Comparison of ENCODE assay signal across 17 mouse cellular contexts in genomic region chr4:126802174-126802573, GRCm38 (mm10).
"Had no signal": no experiment of that assay in that cellular context is flagged by ENCODE, and none has a peak within 500 bp of the region (broad histone marks: within the 10 kb centered on the region; RNA-seq: fewer than 3 reads in every experiment).

No protein-coding gene starts in this region.

- H3K9ac ChIP-seq: neural tube, embryonic 13.5 days; neural tube, embryonic 15.5 days; stomach, embryonic 15.5 days had no signal

- H3K4me3 ChIP-seq: neural tube, embryonic 12.5 days; neural tube, embryonic 13.5 days; neural tube, embryonic 15.5 days; stomach, embryonic 15.5 days had no signal

- DNase-seq: retina, postnatal 1 day; right cerebral cortex, adult 18-20 months; right cerebral cortex, postnatal 14 days; right cerebral cortex, postnatal 25 days; right cerebral cortex, postnatal 4 days; spleen, adult 18-20 months; thymus, adult 18-20 months; thymus, adult 2 months; thymus, postnatal 14 days; thymus, postnatal 25 days; thymus, postnatal 36 days; thymus, postnatal 4 days had no signal

- H3K36me3 ChIP-seq: neural tube, embryonic 15.5 days; stomach, embryonic 15.5 days had no signal

- H3K9me3 ChIP-seq: neural tube, embryonic 12.5 days; neural tube, embryonic 13.5 days; neural tube, embryonic 15.5 days; stomach, embryonic 15.5 days had no signal

- H3K27ac ChIP-seq: neural tube, embryonic 12.5 days; neural tube, embryonic 13.5 days; neural tube, embryonic 15.5 days; stomach, embryonic 15.5 days; stomach, postnatal 0 days had no signal

- H3K27me3 ChIP-seq: neural tube, embryonic 12.5 days; neural tube, embryonic 13.5 days; neural tube, embryonic 15.5 days; stomach, embryonic 15.5 days had no signal

- H3K4me2 ChIP-seq: neural tube, embryonic 12.5 days; neural tube, embryonic 13.5 days; neural tube, embryonic 15.5 days; stomach, embryonic 15.5 days had no signal
